In the genomic region with DNA sequence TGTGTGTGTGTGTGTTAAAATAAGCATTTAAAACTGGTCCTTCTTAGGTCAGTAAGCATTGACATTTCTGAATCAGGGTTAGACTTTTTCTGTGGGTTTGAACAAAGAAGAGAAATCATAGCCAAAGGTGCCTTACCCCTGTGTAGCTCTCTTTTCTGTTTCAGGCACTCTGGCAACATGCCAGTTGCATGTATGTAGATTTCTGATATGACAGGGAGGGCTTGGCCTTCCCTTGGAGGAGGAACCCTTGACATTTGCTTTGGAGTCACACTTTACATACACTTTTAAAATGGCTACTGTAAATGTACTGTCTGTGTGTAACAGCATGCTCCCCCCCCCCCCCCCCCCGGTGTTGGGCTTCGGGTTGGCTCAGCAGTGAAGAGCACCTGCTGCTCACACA, we compare ENCODE assay signal across 17 mouse cellular contexts. TPM values are rescaled to one million over a fixed set of nuclear protein-coding genes. Genes with fewer than 3 reads are reported as not detected.
DNase-seq lines count a peak whose midpoint lies in the region; ATAC-seq and TF ChIP-seq lines count a peak whose summit lies in the region.
"Had no signal": no experiment of that assay in that cellular context is flagged by ENCODE, and none has a peak within 500 bp of the region (broad histone marks: within the 10 kb centered on the region; RNA-seq: fewer than 3 reads in every experiment).

No protein-coding gene starts in this region.

- H3K4me1 ChIP-seq in MEL (ENCODE audit: control insufficient read depth in 1 of 2, insufficient read depth in 2 of 2, low read length in 2 of 2) = peaks cover 2 to 11% of the 10 kb centered on the region in 2 experiments; a peak in 3 of 4 replicates
- H3K4me1 ChIP-seq: hindbrain, embryonic 10.5 days had no signal

- H3K27me3 ChIP-seq in MEL (ENCODE audit: control insufficient read depth in 1 of 2, insufficient read depth in 2 of 2, low read length in 2 of 2) = no peaks in the 10 kb centered on the region
- H3K27me3 ChIP-seq: embryonic facial prominence, embryonic 13.5 days; forebrain, embryonic 12.5 days; heart, embryonic 12.5 days had no signal

- H3K36me3 ChIP-seq in MEL (ENCODE audit: control insufficient read depth in 1 of 2, insufficient read depth in 2 of 2, low read length in 2 of 2) = peaks cover 1 to 22% of the 10 kb centered on the region in 2 experiments
- H3K36me3 ChIP-seq: forebrain, embryonic 12.5 days; heart, embryonic 12.5 days had no signal

- no peak for TF ChIP-seq EP300 in MEL (IDR thresholded peaks at IDR 0.05; ENCODE audit: low read depth in 1 of 2, low read length in 2 of 2)

- TF ChIP-seq RAD21 in MEL (IDR thresholded peaks at IDR 0.05; ENCODE audit: low read depth, low read length) = no peak

- ATAC-seq in CD4-positive, CD25-positive, alpha-beta regulatory T cell, adult 4 months = no peak

- no peak overlapping the region for H3K9ac ChIP-seq in MEL (ENCODE audit: control insufficient read depth, low read depth, low read length, poor library complexity, severe bottlenecking)
- H3K9ac ChIP-seq: embryonic facial prominence, embryonic 13.5 days; forebrain, embryonic 12.5 days; heart, embryonic 12.5 days; hindbrain, embryonic 14.5 days had no signal

- DNase-seq in CD4-positive, CD25-positive, alpha-beta regulatory T cell, adult 2 months (ENCODE audit: low read depth, low spot score) = peak; percentile 53
- peak; percentile 41 for DNase-seq in 416B (ENCODE audit: low read depth)
- peak; percentile 71 for DNase-seq in MEL (ENCODE audit: low read depth, low spot score)
- DNase-seq in naive thymus-derived CD4-positive, alpha-beta T cell, adult 2 months (ENCODE audit: low read depth) = peak; percentile 30
- DNase-seq in kidney, adult 11 months = no peak
- DNase-seq in adrenal gland, adult (ENCODE audit: inconsistent age in 2 of 2, low spot score in 1 of 2) = no peak
- DNase-seq: cerebellum, adult 11 months; cerebellum, adult 9-11 months; cerebellum, postnatal 36 days; gastrocnemius, adult 2 months; gastrocnemius, postnatal 25 days had no signal

- TF ChIP-seq POLR2A in MEL (IDR thresholded peaks at IDR 0.05; ENCODE audit: control insufficient read depth in 1 of 2, insufficient read depth in 1 of 2, low read depth in 1 of 2, low read length in 2 of 2, poor library complexity in 1 of 2) = no peak

- no peak overlapping the region for H3K27ac ChIP-seq in MEL (ENCODE audit: control insufficient read depth, low read depth, low read length)
- H3K27ac ChIP-seq: embryonic facial prominence, embryonic 13.5 days; forebrain, embryonic 12.5 days; hindbrain, embryonic 14.5 days had no signal

- H3K4me3 ChIP-seq in MEL (ENCODE audit: control insufficient read depth in 1 of 2, insufficient read depth in 1 of 2, low read depth in 2 of 2, low read length in 2 of 2) = no peak overlapping the region
- H3K4me3 ChIP-seq: embryonic facial prominence, embryonic 13.5 days; forebrain, embryonic 12.5 days; gastrocnemius, adult 2 months; heart, embryonic 12.5 days; hindbrain, embryonic 10.5 days had no signal

- no peaks in the 10 kb centered on the region for H3K9me3 ChIP-seq in MEL (replicated peaks; ENCODE audit: insufficient read depth, low read length)
- H3K9me3 ChIP-seq: embryonic facial prominence, embryonic 13.5 days; forebrain, embryonic 12.5 days; heart, embryonic 12.5 days; hindbrain, embryonic 10.5 days had no signal

- no peak for TF ChIP-seq CTCF in MEL (IDR thresholded peaks at IDR 0.05 in 2 of 3, conservative IDR thresholded peaks at IDR 0.05 in 1 of 3; ENCODE audit: control insufficient read depth in 1 of 3, insufficient read depth in 1 of 3, low read depth in 2 of 3, low read length in 3 of 3, poor library complexity in 1 of 3, severe bottlenecking in 1 of 3)

- H3K79me2 ChIP-seq in MEL (ENCODE audit: control insufficient read depth, insufficient read depth, low read length, poor library complexity) = peaks cover 12% of the 10 kb centered on the region

TF ChIP-seq in MEL, 35 proteins besides CTCF, POLR2A, EP300 and RAD21:
- TF ChIP-seq ZNF384 (IDR thresholded peaks at IDR 0.05; ENCODE audit: low read depth, low read length) (no peak), MAZ (IDR thresholded peaks at IDR 0.05; ENCODE audit: low read depth, low read length) (no peak), MEF2A (IDR thresholded peaks at IDR 0.05; ENCODE audit: extremely low read depth, insufficient replicate concordance, low read depth, low read length, poor library complexity, severe bottlenecking) (no peak), MAFK (IDR thresholded peaks at IDR 0.05; ENCODE audit: borderline replicate concordance, low read depth, low read length) (no peak), SMC3 (IDR thresholded peaks at IDR 0.05; ENCODE audit: low read depth, low read length) (no peak), HCFC1 (IDR thresholded peaks at IDR 0.05; ENCODE audit: low read depth, low read length) (no peak), ETS1 (IDR thresholded peaks at IDR 0.05; ENCODE audit: low read depth, low read length) (no peak), KAT2A (conservative IDR thresholded peaks at IDR 0.05; ENCODE audit: low read depth, low read length) (no peak), BHLHE40 (IDR thresholded peaks at IDR 0.05; ENCODE audit: borderline replicate concordance, low read depth, low read length) (no peak), RCOR1 (IDR thresholded peaks at IDR 0.05; ENCODE audit: low read depth, low read length) (no peak), SIN3A (IDR thresholded peaks at IDR 0.05; ENCODE audit: low read length) (no peak), TCF12 (IDR thresholded peaks at IDR 0.05; ENCODE audit: low read depth, low read length) (no peak), NRF1 (IDR thresholded peaks at IDR 0.05; ENCODE audit: insufficient read depth, low read depth, low read length, poor library complexity, severe bottlenecking) (no peak), GATA1 (IDR thresholded peaks at IDR 0.05; ENCODE audit: low read depth, low read length) (no peak), TAL1 (IDR thresholded peaks at IDR 0.05; ENCODE audit: low read length) (no peak), CHD2 (IDR thresholded peaks at IDR 0.05; ENCODE audit: low read length) (no peak)
TF ChIP-seq in MEL: peak in this region for 0.

RNA-seq across cellular contexts. Expression of a gene that starts 12.8 kb away (rescaled TPM):
- 10 to 100 TPM; 12.0 to 19.5 TPM for polyA plus RNA-seq in CD4-positive, CD25-positive, alpha-beta regulatory T cell, adult 4 months (2017; shearing (Covaris generic))
- 12.3 and 13.6 TPM in 2 replicates for total RNA-seq in MEL (2012; rRNA removed)
- 10 to 100 TPM; 15.1 to 30.6 TPM for polyA plus RNA-seq in MEL (2012; ENCODE audit: insufficient read depth in 1 of 2, insufficient read length in 2 of 2, low read depth in 1 of 2, low replicate concordance in 2 of 2, missing spikeins in 1 of 2)

Comparison
In these comparisons a context has a peak if more than half of its experiments do, and no peak if none do; other contexts are left out.
1. DNase-seq: peak in CD4-positive, CD25-positive, alpha-beta regulatory T cell, adult 2 months (single experiment), 416B (single experiment), MEL (single experiment) and naive thymus-derived CD4-positive, alpha-beta T cell, adult 2 months (single experiment); none in kidney, adult 11 months (single experiment) and adrenal gland, adult (0 of 2).